Mouse (Mus musculus): Measurements from ENCODE around the gene Tmf1. TPM values are rescaled to one million over a fixed set of nuclear protein-coding genes. Genes with fewer than 3 reads are reported as not detected.

Gene Tmf1
- polyA plus RNA-seq, 1 experiment from 2014 or later, result 35.0 TPM

DNA sequence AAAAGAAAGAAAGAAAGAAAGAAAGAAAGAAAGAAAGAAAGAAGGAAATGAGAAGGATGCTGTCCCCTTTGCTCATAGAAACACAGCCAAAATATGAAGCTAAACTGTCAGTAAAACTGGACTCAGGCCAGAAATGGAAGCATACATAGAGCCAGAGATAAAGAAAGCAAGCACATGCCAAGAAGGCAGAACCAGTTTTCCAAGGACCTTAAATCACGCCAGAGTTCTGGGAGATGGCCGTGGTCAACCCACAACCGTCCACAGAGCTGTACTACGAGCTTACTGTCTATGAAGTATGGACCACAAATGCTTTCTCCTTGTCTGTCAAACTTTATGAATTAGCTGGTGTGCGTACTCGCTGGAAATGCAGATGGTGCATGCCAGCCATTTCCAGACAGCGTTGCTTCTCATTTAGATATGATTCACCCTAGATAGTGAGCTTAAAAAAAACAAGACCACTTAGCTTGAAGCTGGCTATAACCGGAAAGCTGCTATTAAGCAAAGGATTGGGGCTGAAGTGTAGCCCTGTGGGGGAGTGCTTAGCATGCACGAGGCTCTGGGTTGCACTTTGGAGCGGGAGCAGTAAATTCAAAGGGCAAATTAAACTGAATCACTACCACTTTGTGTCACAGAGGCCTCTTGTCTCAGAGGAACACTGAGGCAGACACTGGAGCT, 54.4 kb downstream of the Tmf1 start:
- H3K9ac ChIP-seq (replicated peaks; ENCODE audit: low read depth, low read length), result no peak overlapping the region
- ATAC-seq, result no peak
- no peaks in the 10 kb centered on the region for H3K9me3 ChIP-seq (ENCODE audit: control insufficient read depth, low read length)
- H3K27ac ChIP-seq (ENCODE audit: low read length), result no peak overlapping the region
- no peak overlapping the region for H3K4me3 ChIP-seq (replicated peaks; ENCODE audit: low read length)
- H3K27me3 ChIP-seq (replicated peaks; ENCODE audit: control insufficient read depth, insufficient read depth, low read length), result no peaks in the 10 kb centered on the region
- 68% methylated on average over 10 of the region's 10 CpGs for WGBS
- H3K4me2 ChIP-seq (ENCODE audit: low read length), result no peak overlapping the region
- no peaks in the 10 kb centered on the region for H3K36me3 ChIP-seq (ENCODE audit: control insufficient read depth, insufficient read depth)
- 0 out of 2 replicates have a peak, but pooled peaks cover 3% of the 10 kb centered on the region for H3K4me1 ChIP-seq (replicated peaks; ENCODE audit: control insufficient read depth, insufficient read depth, low read length)

DNA sequence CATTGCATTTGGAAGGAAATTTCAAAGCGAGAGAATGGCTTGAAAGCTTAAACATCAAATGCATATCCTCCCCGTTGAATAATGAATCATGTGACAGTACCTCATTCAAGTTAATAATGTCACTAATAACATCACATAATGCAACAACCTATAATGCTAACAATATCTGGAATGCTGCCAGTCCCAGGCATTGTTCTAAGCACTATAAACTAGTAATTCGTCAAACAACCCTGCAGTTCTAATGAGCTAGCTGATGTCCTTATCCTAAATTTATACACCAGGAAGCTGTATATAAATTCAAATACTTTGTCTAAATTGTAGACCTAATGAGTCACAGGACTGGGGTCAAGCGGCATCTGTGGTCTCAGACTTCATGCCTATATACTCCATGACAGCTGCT, 58.0 kb downstream of the Tmf1 start:
- Histone ChIP-seq H3K9ac (replicated peaks; ENCODE audit: low read depth, low read length) (no peak overlapping the region), H3K4me3 (replicated peaks; ENCODE audit: low read length) (no peak overlapping the region), H3K27ac (ENCODE audit: low read length) (no peak overlapping the region), H3K9me3 (ENCODE audit: control insufficient read depth, low read length) (no peaks in the 10 kb centered on the region), H3K27me3 (replicated peaks; ENCODE audit: control insufficient read depth, insufficient read depth, low read length) (no peaks in the 10 kb centered on the region), H3K4me2 (ENCODE audit: low read length) (no peak overlapping the region), H3K36me3 (ENCODE audit: control insufficient read depth, insufficient read depth) (no peaks in the 10 kb centered on the region), H3K4me1 (replicated peaks; ENCODE audit: control insufficient read depth, insufficient read depth, low read length) (0 out of 2 replicates have a peak, but pooled peaks cover 3% of the 10 kb centered on the region)
- 53% methylated on average over 4 of the region's 4 CpGs for WGBS
- no peak for ATAC-seq

DNA sequence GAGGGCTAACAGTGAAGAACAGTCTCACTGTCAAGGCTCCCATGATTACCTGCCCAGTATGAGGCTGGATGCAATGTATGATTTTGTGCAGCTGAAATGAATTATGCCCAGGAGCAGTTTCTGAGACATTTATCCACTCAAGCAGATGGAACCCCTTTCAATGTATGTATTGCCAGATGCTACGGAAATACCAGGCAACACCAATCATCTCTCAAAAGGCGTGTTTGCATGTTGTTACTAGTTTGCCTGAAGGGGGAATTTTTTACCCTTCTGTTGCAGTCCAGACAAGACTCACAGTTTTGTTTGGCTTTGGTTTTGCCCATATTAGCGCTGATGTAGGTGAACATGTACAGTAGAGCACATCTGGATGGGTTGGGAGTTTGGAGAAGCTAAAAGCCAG, 60.6 kb downstream of the Tmf1 start:
- Histone ChIP-seq H3K4me3 (replicated peaks; ENCODE audit: low read length) (no peak overlapping the region), H3K27me3 (replicated peaks; ENCODE audit: control insufficient read depth, insufficient read depth, low read length) (no peaks in the 10 kb centered on the region), H3K9ac (replicated peaks; ENCODE audit: low read depth, low read length) (no peak overlapping the region), H3K27ac (ENCODE audit: low read length) (no peak overlapping the region), H3K36me3 (ENCODE audit: control insufficient read depth, insufficient read depth) (no peaks in the 10 kb centered on the region), H3K9me3 (ENCODE audit: control insufficient read depth, low read length) (no peaks in the 10 kb centered on the region), H3K4me1 (replicated peaks; ENCODE audit: control insufficient read depth, insufficient read depth, low read length) (no peaks in the 10 kb centered on the region), H3K4me2 (ENCODE audit: low read length) (no peak overlapping the region)
- ATAC-seq, result no peak
- WGBS, result 74% methylated on average over 3 of the region's 3 CpGs

DNA sequence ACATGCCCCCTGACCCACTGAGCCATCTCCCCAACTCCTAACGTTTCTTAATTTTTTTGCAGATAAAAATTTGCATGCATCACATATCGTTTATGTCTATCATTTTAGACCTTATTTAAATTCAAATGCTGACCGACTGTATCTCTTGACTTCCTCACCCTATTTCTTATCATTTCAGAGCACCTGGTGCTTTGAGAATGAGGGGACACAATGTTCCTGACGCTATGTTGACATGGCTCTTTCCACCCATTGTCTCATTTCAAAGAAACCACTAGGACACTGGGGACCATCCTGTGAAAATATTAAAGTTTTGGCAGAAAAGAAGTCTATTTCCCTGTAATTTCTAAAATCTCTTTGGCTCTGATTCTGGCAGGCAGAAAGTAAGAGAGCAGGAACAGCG, 62.0 kb downstream of the Tmf1 start:
- ATAC-seq, result no peak
- Histone ChIP-seq H3K4me2 (ENCODE audit: low read length) (no peak overlapping the region), H3K36me3 (ENCODE audit: control insufficient read depth, insufficient read depth) (no peaks in the 10 kb centered on the region), H3K9ac (replicated peaks; ENCODE audit: low read depth, low read length) (no peak overlapping the region), H3K9me3 (ENCODE audit: control insufficient read depth, low read length) (no peaks in the 10 kb centered on the region), H3K27ac (ENCODE audit: low read length) (no peak overlapping the region), H3K4me3 (replicated peaks; ENCODE audit: low read length) (no peak overlapping the region), H3K27me3 (replicated peaks; ENCODE audit: control insufficient read depth, insufficient read depth, low read length) (no peaks in the 10 kb centered on the region), H3K4me1 (replicated peaks; ENCODE audit: control insufficient read depth, insufficient read depth, low read length) (0 out of 2 replicates have a peak, but pooled peaks cover under 1% of the 10 kb centered on the region)
- WGBS, result 86% methylated on average over 5 of the region's 5 CpGs

DNA sequence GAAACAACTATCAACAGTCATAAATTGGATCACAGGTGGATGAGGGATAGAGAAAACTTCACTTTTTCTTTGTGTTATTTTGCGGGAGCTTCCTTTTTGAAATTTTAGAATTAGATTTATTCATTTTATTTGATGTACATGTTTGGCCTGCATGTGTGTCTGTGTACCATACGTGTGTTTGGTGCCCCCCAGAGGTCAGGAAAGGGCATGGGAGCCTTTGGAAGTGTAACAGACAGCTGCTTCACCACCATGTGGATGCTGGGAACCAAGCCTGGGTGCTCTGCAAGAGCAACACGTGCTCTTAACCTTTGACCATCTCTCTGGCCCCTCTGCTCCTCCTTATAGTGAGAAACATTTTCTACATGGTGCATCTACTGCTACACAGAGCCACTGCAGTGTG, 64.1 kb downstream of the Tmf1 start:
- Histone ChIP-seq H3K27ac (ENCODE audit: low read length) (no peak overlapping the region), H3K27me3 (replicated peaks; ENCODE audit: control insufficient read depth, insufficient read depth, low read length) (no peaks in the 10 kb centered on the region), H3K9ac (replicated peaks; ENCODE audit: low read depth, low read length) (no peak overlapping the region), H3K36me3 (ENCODE audit: control insufficient read depth, insufficient read depth) (no peaks in the 10 kb centered on the region), H3K4me1 (replicated peaks; ENCODE audit: control insufficient read depth, insufficient read depth, low read length) (0 out of 2 replicates have a peak, but pooled peaks cover 3% of the 10 kb centered on the region), H3K4me2 (ENCODE audit: low read length) (no peak overlapping the region), H3K4me3 (replicated peaks; ENCODE audit: low read length) (no peak overlapping the region), H3K9me3 (ENCODE audit: control insufficient read depth, low read length) (no peaks in the 10 kb centered on the region)
- no peak for ATAC-seq
- 62% methylated on average over 3 of the region's 3 CpGs for WGBS

DNA sequence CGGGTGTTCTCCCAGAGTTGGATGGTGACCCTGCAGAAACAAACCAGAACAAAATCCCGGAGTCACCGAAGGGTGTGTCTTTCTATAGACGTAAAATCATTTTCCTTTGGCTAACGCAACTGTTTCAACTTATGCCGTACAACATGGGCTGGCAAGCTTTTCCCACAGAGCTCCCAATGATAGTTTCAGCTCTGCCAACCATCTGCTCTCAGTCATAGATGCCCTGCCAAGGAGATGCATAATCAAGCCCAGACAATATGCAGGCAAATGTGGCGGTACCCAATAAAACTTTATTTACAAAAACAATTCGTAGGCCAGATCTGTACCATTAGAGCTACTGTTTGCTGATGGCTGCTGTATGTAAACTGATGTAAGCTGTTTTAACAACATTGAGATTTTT, 66.7 kb downstream of the Tmf1 start:
- H3K4me1 ChIP-seq (replicated peaks; ENCODE audit: control insufficient read depth, insufficient read depth, low read length), result 0 out of 2 replicates have a peak, but pooled peaks cover 3% of the 10 kb centered on the region
- no peaks in the 10 kb centered on the region for H3K27me3 ChIP-seq (replicated peaks; ENCODE audit: control insufficient read depth, insufficient read depth, low read length)
- no peak overlapping the region for H3K27ac ChIP-seq (ENCODE audit: low read length)
- H3K9ac ChIP-seq (replicated peaks; ENCODE audit: low read depth, low read length), result no peak overlapping the region
- H3K9me3 ChIP-seq (ENCODE audit: control insufficient read depth, low read length), result no peaks in the 10 kb centered on the region
- ATAC-seq, result peak; percentile 92
- no peak overlapping the region for H3K4me2 ChIP-seq (ENCODE audit: low read length)
- no peaks in the 10 kb centered on the region for H3K36me3 ChIP-seq (ENCODE audit: control insufficient read depth, insufficient read depth)
- H3K4me3 ChIP-seq (replicated peaks; ENCODE audit: low read length), result no peak overlapping the region
- WGBS, result 67% methylated on average over 8 of the region's 8 CpGs

DNA sequence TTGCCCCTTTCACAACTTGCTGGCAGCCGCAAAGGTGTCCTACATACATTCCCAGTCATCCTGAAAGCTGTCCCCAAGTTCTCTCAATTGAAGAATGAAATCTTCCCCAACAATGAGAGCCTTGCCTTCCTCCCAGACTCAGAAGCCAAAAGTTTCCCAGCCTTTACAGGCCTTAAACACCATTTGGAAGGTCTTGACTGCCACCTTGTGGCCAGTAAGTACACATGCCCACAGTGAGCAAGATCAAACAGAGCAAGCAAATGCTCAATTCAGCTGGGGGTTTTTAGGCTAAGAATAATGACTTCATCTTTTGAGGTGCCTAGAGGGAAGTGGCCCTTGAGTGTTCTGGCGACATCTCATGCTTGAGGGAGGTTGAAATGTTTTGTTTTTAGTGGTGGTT, 72.1 kb downstream of the Tmf1 start:
- Histone ChIP-seq H3K9ac (replicated peaks; ENCODE audit: low read depth, low read length) (no peak overlapping the region), H3K9me3 (ENCODE audit: control insufficient read depth, low read length) (no peaks in the 10 kb centered on the region), H3K4me1 (replicated peaks; ENCODE audit: control insufficient read depth, insufficient read depth, low read length) (peaks cover 8% of the 10 kb centered on the region), H3K27ac (ENCODE audit: low read length) (no peak overlapping the region), H3K27me3 (replicated peaks; ENCODE audit: control insufficient read depth, insufficient read depth, low read length) (no peaks in the 10 kb centered on the region), H3K4me3 (replicated peaks; ENCODE audit: low read length) (no peak overlapping the region), H3K36me3 (ENCODE audit: control insufficient read depth, insufficient read depth) (no peaks in the 10 kb centered on the region), H3K4me2 (ENCODE audit: low read length) (no peak overlapping the region)
- 22% methylated on average over 2 of the region's 2 CpGs for WGBS
- ATAC-seq, result peak; percentile 88

DNA sequence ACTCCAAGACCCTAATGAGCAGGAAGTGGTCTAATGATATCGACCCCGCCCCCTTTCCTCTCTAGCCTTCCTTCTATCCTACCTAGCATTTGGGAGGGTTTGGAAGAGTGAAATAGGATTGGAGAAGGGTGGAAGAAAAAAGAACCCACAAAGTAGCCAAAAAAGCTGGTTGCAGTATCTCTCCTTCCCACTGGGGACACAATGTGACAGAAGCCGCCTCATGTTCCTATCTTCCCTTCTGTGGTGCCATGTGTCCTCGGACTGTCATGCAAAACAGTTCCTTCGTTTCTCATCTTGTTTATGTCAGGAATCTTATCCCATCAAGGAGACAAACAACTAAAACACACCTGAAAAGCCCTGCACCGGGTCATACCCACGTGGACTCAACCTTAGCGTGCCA, 72.8 kb downstream of the Tmf1 start:
- Histone ChIP-seq H3K36me3 (ENCODE audit: control insufficient read depth, insufficient read depth) (no peaks in the 10 kb centered on the region), H3K9ac (replicated peaks; ENCODE audit: low read depth, low read length) (no peak overlapping the region), H3K9me3 (ENCODE audit: control insufficient read depth, low read length) (no peaks in the 10 kb centered on the region), H3K27me3 (replicated peaks; ENCODE audit: control insufficient read depth, insufficient read depth, low read length) (0 out of 2 replicates have a peak, but pooled peaks cover 2% of the 10 kb centered on the region), H3K27ac (ENCODE audit: low read length) (no peak overlapping the region), H3K4me1 (replicated peaks; ENCODE audit: control insufficient read depth, insufficient read depth, low read length) (peaks cover 9% of the 10 kb centered on the region), H3K4me3 (replicated peaks; ENCODE audit: low read length) (no peak overlapping the region), H3K4me2 (ENCODE audit: low read length) (no peak overlapping the region)
- 86% methylated on average over 8 of the region's 8 CpGs for WGBS
- ATAC-seq, result no peak

DNA sequence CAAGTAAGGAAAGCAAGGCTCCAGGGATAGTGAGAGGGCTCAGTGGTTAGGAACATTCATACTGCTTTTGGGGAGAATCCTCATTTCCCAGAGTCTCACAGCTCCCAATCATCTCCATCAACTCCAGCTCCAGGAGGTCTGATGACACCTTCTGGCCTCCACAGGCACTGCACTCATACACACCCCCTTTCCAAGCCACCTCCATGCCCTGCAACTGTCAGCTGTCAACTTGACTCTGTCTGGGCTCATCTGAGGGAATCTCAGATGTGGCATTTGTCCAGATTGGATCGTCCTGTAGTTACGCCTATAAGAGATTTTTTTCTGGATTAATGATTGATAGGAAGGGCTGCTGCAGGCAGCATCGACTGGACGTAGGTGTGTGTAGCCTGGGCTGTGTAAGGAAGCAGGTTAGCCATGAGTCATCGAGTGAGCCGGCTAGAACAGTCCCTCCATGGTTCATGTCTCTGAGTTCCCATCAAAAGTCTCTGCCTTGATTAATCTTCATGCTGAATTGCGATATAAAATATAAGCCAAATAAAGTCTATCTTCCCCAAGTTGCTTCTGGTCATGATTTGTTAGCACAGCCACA, 74.6 kb downstream of the Tmf1 start:
- Histone ChIP-seq H3K27ac (ENCODE audit: low read length) (no peak overlapping the region), H3K36me3 (ENCODE audit: control insufficient read depth, insufficient read depth) (no peaks in the 10 kb centered on the region), H3K9me3 (ENCODE audit: control insufficient read depth, low read length) (no peaks in the 10 kb centered on the region), H3K4me1 (replicated peaks; ENCODE audit: control insufficient read depth, insufficient read depth, low read length) (peaks cover 9% of the 10 kb centered on the region), H3K27me3 (replicated peaks; ENCODE audit: control insufficient read depth, insufficient read depth, low read length) (0 out of 2 replicates have a peak, but pooled peaks cover 2% of the 10 kb centered on the region), H3K4me3 (replicated peaks; ENCODE audit: low read length) (no peak overlapping the region), H3K9ac (replicated peaks; ENCODE audit: low read depth, low read length) (no peak overlapping the region), H3K4me2 (ENCODE audit: low read length) (no peak overlapping the region)
- whole genome bisulfite sequencing, result 84% methylated on average over 7 of the region's 7 CpGs
- ATAC-seq, result no peak

Data from forebrain, embryonic 16.5 days (tissue).